Mouse (Mus musculus): ENCODE data around the gene Ptprd.

Ptprd gene

GRCm38 (mm10) chr4:76616614-76617013 is 1595.1 kb downstream of the Ptprd start:
- DNase-seq (ENCODE audit: low read depth) = no peak

GRCm38 (mm10) chr4:76608246-76608645 is 1603.5 kb downstream of the Ptprd start:
- DNase-seq (ENCODE audit: low read depth) = no peak

GRCm38 (mm10) chr4:76606808-76607207 is 1605.0 kb downstream of the Ptprd start:
- DNase-seq (ENCODE audit: low read depth) = no peak

- no peak for DNase-seq (ENCODE audit: low read depth)
Observed at GRCm38 (mm10) chr4:76590722-76591121, 1621.0 kb downstream of the Ptprd start.

GRCm38 (mm10) chr4:76583025-76583424 is 1628.7 kb downstream of the Ptprd start:
- no peak for DNase-seq (ENCODE audit: low read depth)

- DNase-seq (ENCODE audit: low read depth) = no peak
Observed at GRCm38 (mm10) chr4:76566006-76566405, 1645.8 kb downstream of the Ptprd start.

- no peak for DNase-seq (ENCODE audit: low read depth)
Observed at GRCm38 (mm10) chr4:76541769-76542168, 1670.0 kb downstream of the Ptprd start.

- no peak for DNase-seq (ENCODE audit: low read depth)
Observed at GRCm38 (mm10) chr4:76532926-76533325, 1678.8 kb downstream of the Ptprd start.

GRCm38 (mm10) chr4:76525281-76525680 is 1686.5 kb downstream of the Ptprd start:
- no peak for DNase-seq (ENCODE audit: low read depth)

GRCm38 (mm10) chr4:76503279-76503601 is 1708.5 kb downstream of the Ptprd start:
- DNase-seq (ENCODE audit: low read depth) = no peak

- DNase-seq (ENCODE audit: low read depth) = no peak
Observed at GRCm38 (mm10) chr4:76502575-76503278, 1709.0 kb downstream of the Ptprd start.

GRCm38 (mm10) chr4:76485848-76486247 is 1725.9 kb downstream of the Ptprd start:
- DNase-seq (ENCODE audit: low read depth) = no peak

GRCm38 (mm10) chr4:76468366-76469100 is 1743.2 kb downstream of the Ptprd start:
- no peak for DNase-seq (ENCODE audit: low read depth)

- DNase-seq (ENCODE audit: low read depth) = no peak
Observed at GRCm38 (mm10) chr4:76464682-76465081, 1747.1 kb downstream of the Ptprd start.

GRCm38 (mm10) chr4:76461336-76461735 is 1750.4 kb downstream of the Ptprd start:
- DNase-seq (ENCODE audit: low read depth) = no peak

- no peak for DNase-seq (ENCODE audit: low read depth)
Observed at GRCm38 (mm10) chr4:76460556-76460955, 1751.2 kb downstream of the Ptprd start.

GRCm38 (mm10) chr4:76459621-76460020 is 1752.1 kb downstream of the Ptprd start:
- DNase-seq (ENCODE audit: low read depth) = no peak

GRCm38 (mm10) chr4:76452286-76452685 is 1759.5 kb downstream of the Ptprd start:
- no peak for DNase-seq (ENCODE audit: low read depth)

GRCm38 (mm10) chr4:76451019-76451552 is 1760.7 kb downstream of the Ptprd start:
- DNase-seq (ENCODE audit: low read depth) = no peak

GRCm38 (mm10) chr4:76450351-76451018 is 1761.3 kb downstream of the Ptprd start:
- DNase-seq (ENCODE audit: low read depth) = no peak

GRCm38 (mm10) chr4:76449466-76450350 is 1762.1 kb downstream of the Ptprd start:
- DNase-seq (ENCODE audit: low read depth) = no peak

All from NIH3T3 (cell line).